Mouse (Mus musculus) spleen, adult 2 months (tissue): Measurements from ENCODE around the gene Gatm. TPM values are rescaled to one million over a fixed set of nuclear protein-coding genes. Genes with fewer than 3 reads are reported as not detected.

Source experiments
- DNase-seq, 2 experiments: peaks; one replicate each; pipeline versions ENCODE4 v3.0.0 to v3.0.0-alpha.2; 2012 to 2021; ENCODE audit warnings: low spot score in 2 of 2, low read depth in 1 of 2
- H3K27ac ChIP-seq: fragments of 200-500 bp; 2 replicates; pipeline ENCODE4 v1.5.1; 2012; ENCODE audit warnings: low read length, inconsistent platforms; ENCODE audit not compliant: insufficient read depth
- H3K27me3 ChIP-seq: fragments of 200-500 bp; 2 replicates; pipeline ENCODE4 v1.6.1; 2012; ENCODE audit warnings: mild to moderate bottlenecking, moderate library complexity, low read length, inconsistent platforms; ENCODE audit not compliant: control insufficient read depth, insufficient read depth
- H3K36me3 ChIP-seq: fragments of 200-500 bp; 2 replicates; pipeline ENCODE4 v1.6.1; 2012; ENCODE audit warnings: mild to moderate bottlenecking, low read length, inconsistent platforms; ENCODE audit not compliant: control insufficient read depth, insufficient read depth
- H3K4me1 ChIP-seq: fragments of 200-500 bp; 2 replicates; pipeline ENCODE4 v1.6.1; 2011; ENCODE audit warnings: inconsistent platforms; ENCODE audit not compliant: control insufficient read depth, insufficient read depth, insufficient read length
- H3K4me3 ChIP-seq: fragments of 200-500 bp; 2 replicates; pipeline ENCODE4 v1.5.1; 2011; ENCODE audit warnings: mild to moderate bottlenecking, inconsistent platforms; ENCODE audit not compliant: insufficient read depth, insufficient read length; ENCODE audit errors: extremely low read depth
- CTCF ChIP-seq: fragments of 200-500 bp; IDR thresholded peaks from 2 replicates; pipeline ENCODE4 v1.5.1; 2011; ENCODE audit warnings: mild to moderate bottlenecking, inconsistent platforms; ENCODE audit not compliant: insufficient read depth, insufficient read length, insufficient replicate concordance; ENCODE audit errors: extremely low read depth
- POLR2A ChIP-seq: fragments of 200-500 bp; IDR thresholded peaks from 2 replicates; pipeline ENCODE4 v1.6.1; 2011; ENCODE audit warnings: low read depth, low read length, inconsistent platforms
- WGBS: fragments of 180-500 bp; shearing (Covaris S2); methylation state at CpG from one replicate; pipeline ENCODE4 v1.1.7; 2018; 5-methylcytosine and 5-hydroxymethylcytosine counted together
- polyA plus RNA-seq: library from polyadenylated mRNA; depleted of rRNA; stranded (reverse); fragments of >200 nt; gene quantifications from 2 replicates; pipeline ENCODE4 v1.2.3, GENCODE M21; 2012

The Gatm gene
- polyA plus RNA-seq, 1 experiment, result 17.4 TPM

GRCm38 (mm10) chr2:122629871-122630270, 18.8 kb upstream of the Gatm start:
- Histone ChIP-seq H3K4me3 (no peak overlapping the region; the same call in 1 of the 2 replicates), H3K4me1 (peaks cover 3% of the 10 kb centered on the region), H3K36me3 (peaks cover 3% of the 10 kb centered on the region; the same call in 1 of the 2 replicates), H3K27ac (no peak overlapping the region), H3K27me3 (no peaks in the 10 kb centered on the region)
- no peak for DNase-seq
- TF ChIP-seq CTCF (no peak), POLR2A (no peak)
- 60% methylated on average over 6 of the region's 6 CpGs for WGBS

- DNase-seq, result peak; percentile 68 to 71
- no peak overlapping the region for H3K4me3 ChIP-seq
- H3K36me3 ChIP-seq, result peaks cover 3% of the 10 kb centered on the region; the same call in 1 of the 2 replicates
- H3K27ac ChIP-seq, result no peak overlapping the region
- no peaks in the 10 kb centered on the region for H3K27me3 ChIP-seq
- 3% methylated on average over 7 of the region's 7 CpGs for WGBS
- H3K4me1 ChIP-seq, result peaks cover 3% of the 10 kb centered on the region
- TF ChIP-seq POLR2A (no peak), CTCF (peak; percentile 74; the same call in 1 of the 2 replicates)
Observed at GRCm38 (mm10) chr2:122628976-122629375, 17.9 kb upstream of the Gatm start.

GRCm38 (mm10) chr2:122625930-122626329, 14.8 kb upstream of the Gatm start:
- no peaks in the 10 kb centered on the region; the same call in 1 of the 2 replicates for H3K4me1 ChIP-seq
- WGBS, result 78% methylated on average over 7 of the region's 7 CpGs
- no peak overlapping the region for H3K4me3 ChIP-seq
- no peaks in the 10 kb centered on the region for H3K27me3 ChIP-seq
- no peak for TF ChIP-seq CTCF
- TF ChIP-seq POLR2A, result no peak
- DNase-seq, result no peak
- no peak overlapping the region for H3K27ac ChIP-seq
- H3K36me3 ChIP-seq, result no peaks in the 10 kb centered on the region

GRCm38 (mm10) chr2:122621337-122622110, 10.4 kb upstream of the Gatm start:
- 84% methylated on average over 9 of the region's 9 CpGs for WGBS
- H3K27me3 ChIP-seq, result no peaks in the 10 kb centered on the region
- no peak overlapping the region for H3K4me3 ChIP-seq
- H3K36me3 ChIP-seq, result no peaks in the 10 kb centered on the region
- no peak for DNase-seq
- no peak for TF ChIP-seq POLR2A
- TF ChIP-seq CTCF, result no peak
- H3K27ac ChIP-seq, result no peak overlapping the region
- no peaks in the 10 kb centered on the region for H3K4me1 ChIP-seq

GRCm38 (mm10) chr2:122618719-122619118, 7.6 kb upstream of the Gatm start:
- Histone ChIP-seq H3K36me3 (no peaks in the 10 kb centered on the region), H3K4me1 (no peaks in the 10 kb centered on the region), H3K27ac (no peak overlapping the region), H3K27me3 (0 out of 2 replicates have a peak, but pooled peaks cover 1% of the 10 kb centered on the region), H3K4me3 (no peak overlapping the region)
- WGBS, result 82% methylated on average over 4 of the region's 4 CpGs
- TF ChIP-seq CTCF, result no peak
- TF ChIP-seq POLR2A, result no peak
- no peak for DNase-seq

- Histone ChIP-seq H3K36me3 (no peaks in the 10 kb centered on the region), H3K4me1 (no peaks in the 10 kb centered on the region), H3K27me3 (0 out of 2 replicates have a peak, but pooled peaks cover 1% of the 10 kb centered on the region), H3K27ac (no peak overlapping the region), H3K4me3 (no peak overlapping the region)
- DNase-seq, result no peak
- TF ChIP-seq CTCF (no peak), POLR2A (no peak)
- 82% methylated on average over 6 of the region's 6 CpGs for WGBS
Observed at GRCm38 (mm10) chr2:122617792-122618191, 6.7 kb upstream of the Gatm start.

GRCm38 (mm10) chr2:122616237-122616636, 5.1 kb upstream of the Gatm start:
- no peaks in the 10 kb centered on the region for H3K36me3 ChIP-seq
- H3K27me3 ChIP-seq, result peaks cover 2% of the 10 kb centered on the region; the same call in 1 of the 2 replicates
- H3K27ac ChIP-seq, result no peak overlapping the region
- peaks cover 3% of the 10 kb centered on the region; the same call in 1 of the 2 replicates for H3K4me1 ChIP-seq
- no peak overlapping the region for H3K4me3 ChIP-seq
- 87% methylated on average over 6 of the region's 6 CpGs for WGBS
- no peak for DNase-seq
- TF ChIP-seq POLR2A (no peak), CTCF (no peak)
